Mouse (Mus musculus): ENCODE measurements around the gene Tex33. TPM values are rescaled to one million over a fixed set of nuclear protein-coding genes. Genes with fewer than 3 reads are reported as not detected.
"Not testable (repeated sequence)": the region's sequence is repeated elsewhere in the genome, so short reads cannot be mapped to it uniquely, and the experiment has no call there.

Tex33 gene
- polyA plus RNA-seq, 1 experiment, result not detected

DNA sequence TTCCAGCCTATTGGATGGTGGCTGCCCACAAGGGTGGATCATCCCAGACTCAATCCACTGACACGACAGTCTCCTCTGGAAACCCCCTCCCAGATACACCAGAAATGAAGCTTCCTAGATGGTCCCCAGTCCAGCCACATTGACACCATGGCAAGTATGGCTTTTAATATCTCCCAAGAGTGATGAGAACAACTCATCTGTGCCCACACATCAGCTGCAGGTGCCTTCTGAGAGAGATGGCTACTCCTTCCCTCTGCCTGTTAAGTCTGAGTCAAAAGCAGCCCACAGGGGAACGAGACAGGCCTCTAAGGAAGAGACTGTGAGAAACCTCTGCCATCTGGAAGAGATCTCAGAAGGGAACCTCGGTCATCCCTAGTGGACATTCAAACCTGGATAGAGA is 27.9 kb downstream of the Tex33 start:
- TF ChIP-seq CTCF (IDR thresholded peaks at IDR 0.05; ENCODE audit: borderline replicate concordance, insufficient read depth, low read length), result no peak
- no peak for TF ChIP-seq POLR2A (IDR thresholded peaks at IDR 0.05; ENCODE audit: low read depth, low read length)
- Histone ChIP-seq H3K4me3 (ENCODE audit: insufficient read depth, low read length) (no peak overlapping the region), H3K27ac (ENCODE audit: insufficient read depth, low read length) (no peak overlapping the region), H3K4me1 (ENCODE audit: control insufficient read depth, insufficient read depth, low read length) (no peaks in the 10 kb centered on the region)

DNA sequence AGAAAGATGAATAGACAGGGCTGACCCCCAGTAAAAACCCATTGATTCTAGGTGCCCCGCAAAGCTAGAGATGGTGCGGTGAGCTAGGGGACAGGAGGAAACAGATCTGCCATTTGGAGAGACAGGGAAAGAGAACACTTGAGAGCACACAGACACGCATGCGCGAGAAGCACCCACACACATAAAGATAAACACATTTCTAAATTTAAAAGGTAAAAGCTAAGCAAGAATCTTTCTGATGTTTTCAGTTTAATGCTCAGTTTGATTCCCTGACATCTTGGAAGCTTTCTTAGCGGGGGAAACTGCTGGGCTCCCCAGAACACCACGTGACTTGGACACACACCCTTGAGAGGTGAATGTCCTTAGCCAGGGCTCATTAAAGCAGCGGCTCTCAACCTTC is 28.8 kb downstream of the Tex33 start:
- Histone ChIP-seq H3K4me1 (ENCODE audit: control insufficient read depth, insufficient read depth, low read length) (no peaks in the 10 kb centered on the region), H3K4me3 (ENCODE audit: insufficient read depth, low read length) (no peak overlapping the region), H3K27ac (ENCODE audit: insufficient read depth, low read length) (no peak overlapping the region)
- no peak for TF ChIP-seq POLR2A (IDR thresholded peaks at IDR 0.05; ENCODE audit: low read depth, low read length)
- TF ChIP-seq CTCF (IDR thresholded peaks at IDR 0.05; ENCODE audit: borderline replicate concordance, insufficient read depth, low read length), result no peak

DNA sequence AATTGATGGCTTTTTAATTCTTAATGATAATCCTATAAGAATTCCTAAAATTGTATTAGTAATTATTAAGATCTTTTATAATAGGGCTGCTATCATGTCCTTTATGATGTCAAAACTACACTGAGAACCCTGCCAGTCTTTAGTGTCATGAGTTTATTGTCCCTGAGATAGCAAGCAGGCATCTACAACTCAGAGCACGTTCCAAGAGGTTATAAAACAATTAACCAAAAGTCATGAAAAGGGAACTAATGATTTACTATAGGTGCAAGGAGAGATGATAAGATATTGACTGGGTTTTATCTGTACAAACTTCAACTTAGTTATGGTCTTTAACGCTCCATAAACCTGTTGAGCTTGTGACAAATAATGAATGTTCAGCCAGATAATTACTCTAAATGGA is 29.8 kb downstream of the Tex33 start:
- TF ChIP-seq POLR2A (IDR thresholded peaks at IDR 0.05; ENCODE audit: low read depth, low read length) (no peak), CTCF (IDR thresholded peaks at IDR 0.05; ENCODE audit: borderline replicate concordance, insufficient read depth, low read length) (no peak)
- no peak overlapping the region for H3K4me3 ChIP-seq (ENCODE audit: insufficient read depth, low read length)
- H3K4me1 ChIP-seq (ENCODE audit: control insufficient read depth, insufficient read depth, low read length), result no peaks in the 10 kb centered on the region

DNA sequence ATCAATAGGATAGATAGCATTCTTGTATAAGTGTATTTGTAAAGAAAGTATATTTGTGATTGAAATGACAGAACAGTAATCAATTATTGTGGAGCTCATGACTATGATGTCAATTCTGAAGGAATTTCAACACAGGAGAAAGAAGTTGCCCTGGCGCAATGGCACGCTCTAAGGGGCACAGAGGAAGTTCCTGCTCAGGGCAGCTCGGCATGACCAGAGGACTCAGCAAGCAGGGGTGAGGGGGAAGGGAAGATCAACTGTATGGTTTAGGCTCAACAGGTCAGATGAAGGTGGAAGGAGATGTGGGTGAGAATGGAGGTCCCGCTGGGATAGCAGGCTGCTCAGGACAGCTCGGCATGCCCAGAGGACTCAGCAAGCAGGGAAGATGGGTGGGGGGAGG is 40.2 kb downstream of the Tex33 start:
- Histone ChIP-seq H3K4me1 (ENCODE audit: control insufficient read depth, insufficient read depth, low read length) (no peaks in the 10 kb centered on the region), H3K4me3 (ENCODE audit: insufficient read depth, low read length) (no peak overlapping the region), H3K27ac (ENCODE audit: insufficient read depth, low read length) (no peak overlapping the region)
- TF ChIP-seq CTCF (IDR thresholded peaks at IDR 0.05; ENCODE audit: borderline replicate concordance, insufficient read depth, low read length) (no peak), POLR2A (IDR thresholded peaks at IDR 0.05; ENCODE audit: low read depth, low read length) (no peak)

More for the DNA sequence above, 29.8 kb downstream of the Tex33 start:
- H3K27ac ChIP-seq (ENCODE audit: insufficient read depth, low read length), result no peak overlapping the region

DNA sequence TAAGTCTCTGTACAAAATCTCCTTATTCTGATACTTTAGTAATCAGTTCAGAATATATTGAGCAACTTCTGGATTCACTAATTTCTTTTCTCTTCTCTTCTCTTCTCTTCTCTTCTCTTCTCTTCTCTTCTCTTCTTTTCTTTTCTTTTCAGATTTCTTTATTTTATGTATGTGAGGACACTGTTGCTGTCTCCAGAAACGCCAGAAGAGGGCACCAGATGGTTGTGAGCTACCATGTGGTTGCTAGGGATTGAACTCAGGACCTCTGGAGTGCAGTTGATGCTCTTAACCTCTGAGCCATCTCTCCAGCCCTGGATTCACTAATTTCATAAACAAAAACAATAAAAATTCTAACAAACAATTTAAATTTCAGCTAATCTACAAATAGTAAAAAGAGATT is 40.8 kb downstream of the Tex33 start:
- no peak overlapping the region for H3K4me3 ChIP-seq (ENCODE audit: insufficient read depth, low read length)
- H3K27ac ChIP-seq (ENCODE audit: insufficient read depth, low read length), result no peak overlapping the region
- TF ChIP-seq CTCF (IDR thresholded peaks at IDR 0.05; ENCODE audit: borderline replicate concordance, insufficient read depth, low read length), result peak; percentile 46; the same call in 1 of the 2 replicates
- no peak for TF ChIP-seq POLR2A (IDR thresholded peaks at IDR 0.05; ENCODE audit: low read depth, low read length)
- no peaks in the 10 kb centered on the region for H3K4me1 ChIP-seq (ENCODE audit: control insufficient read depth, insufficient read depth, low read length)

DNA sequence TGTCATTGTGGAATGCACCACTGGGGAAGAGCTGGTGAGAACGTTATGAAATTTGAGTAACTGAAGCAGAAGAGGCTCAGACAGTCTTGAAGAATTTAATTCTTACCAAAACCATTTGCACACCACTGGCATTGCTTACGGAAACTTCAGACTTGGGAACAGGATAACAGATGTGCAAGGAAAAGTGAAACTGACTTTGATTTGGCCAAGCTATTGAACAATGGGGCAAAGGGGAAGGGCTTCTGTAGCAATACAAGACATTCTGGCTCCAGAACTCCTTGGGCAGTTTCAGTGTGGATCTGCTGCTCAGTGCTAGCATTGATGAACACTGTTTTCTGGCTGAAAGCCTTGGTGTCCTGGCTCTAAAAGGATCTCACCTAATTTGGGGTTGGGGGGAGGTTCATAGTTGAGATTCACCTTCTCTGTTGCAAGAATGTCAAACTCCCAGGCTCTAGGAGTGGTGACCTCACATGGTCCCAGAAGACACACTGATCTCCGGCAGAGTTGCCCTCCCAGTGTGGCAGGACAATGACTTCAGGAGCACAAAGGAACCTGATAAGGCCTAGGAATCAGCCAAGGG is 44.0 kb downstream of the Tex33 start:
- no peak for TF ChIP-seq POLR2A (IDR thresholded peaks at IDR 0.05; ENCODE audit: low read depth, low read length)
- TF ChIP-seq CTCF (IDR thresholded peaks at IDR 0.05; ENCODE audit: borderline replicate concordance, insufficient read depth, low read length), result no peak

DNA sequence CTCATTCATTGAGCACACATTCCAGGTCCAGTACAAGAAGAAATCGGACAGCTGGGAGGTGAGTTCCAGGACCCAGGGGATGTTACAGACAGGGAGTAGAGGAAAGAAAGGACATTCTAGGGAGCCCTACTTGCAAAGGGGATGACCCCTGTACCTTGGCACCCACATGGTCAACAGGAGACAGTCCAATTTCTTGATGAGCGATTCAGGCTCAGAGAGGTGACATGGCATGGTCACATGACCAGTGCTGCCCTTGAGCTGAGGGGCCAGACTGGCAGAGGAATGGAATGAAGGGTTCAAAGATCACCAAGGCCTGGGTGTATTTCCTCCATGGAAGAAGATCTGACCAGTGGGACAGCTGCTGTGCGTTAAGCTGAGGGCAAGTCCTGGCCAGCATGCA is 51.1 kb downstream of the Tex33 start:
- Histone ChIP-seq H3K27ac (ENCODE audit: insufficient read depth, low read length) (no peak overlapping the region), H3K4me1 (ENCODE audit: control insufficient read depth, insufficient read depth, low read length) (no peaks in the 10 kb centered on the region), H3K4me3 (ENCODE audit: insufficient read depth, low read length) (no peak overlapping the region)
- no peak for TF ChIP-seq POLR2A (IDR thresholded peaks at IDR 0.05; ENCODE audit: low read depth, low read length)
- TF ChIP-seq CTCF (IDR thresholded peaks at IDR 0.05; ENCODE audit: borderline replicate concordance, insufficient read depth, low read length), result no peak

More for the DNA sequence above, 44.0 kb downstream of the Tex33 start:
- no peak overlapping the region for H3K27ac ChIP-seq (ENCODE audit: insufficient read depth, low read length)
- no peak overlapping the region for H3K4me3 ChIP-seq (ENCODE audit: insufficient read depth, low read length)
- no peaks in the 10 kb centered on the region for H3K4me1 ChIP-seq (ENCODE audit: control insufficient read depth, insufficient read depth, low read length)

DNA sequence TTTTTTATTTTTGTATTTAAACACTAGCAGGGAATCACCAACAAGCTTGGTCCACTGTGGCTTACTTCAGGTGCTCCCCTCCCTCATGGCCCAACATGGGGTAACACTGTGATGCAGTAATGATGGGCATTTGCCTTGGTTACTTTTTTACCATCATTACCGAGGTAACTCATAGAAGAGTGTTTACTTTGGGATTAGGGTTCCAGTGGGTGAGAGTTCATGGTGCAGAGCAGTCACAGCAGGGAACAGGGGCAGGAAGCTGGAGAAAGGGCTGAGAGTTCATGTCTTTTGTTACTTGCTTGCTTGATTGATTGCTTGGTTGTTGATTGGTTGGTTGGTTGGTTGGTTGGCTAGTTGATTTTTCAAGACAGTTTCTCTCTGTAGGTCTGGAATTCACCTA is 52.0 kb downstream of the Tex33 start:
- TF ChIP-seq POLR2A (IDR thresholded peaks at IDR 0.05; ENCODE audit: low read depth, low read length) (no peak), CTCF (IDR thresholded peaks at IDR 0.05; ENCODE audit: borderline replicate concordance, insufficient read depth, low read length) (no peak)
- no peak overlapping the region for H3K27ac ChIP-seq (ENCODE audit: insufficient read depth, low read length)

DNA sequence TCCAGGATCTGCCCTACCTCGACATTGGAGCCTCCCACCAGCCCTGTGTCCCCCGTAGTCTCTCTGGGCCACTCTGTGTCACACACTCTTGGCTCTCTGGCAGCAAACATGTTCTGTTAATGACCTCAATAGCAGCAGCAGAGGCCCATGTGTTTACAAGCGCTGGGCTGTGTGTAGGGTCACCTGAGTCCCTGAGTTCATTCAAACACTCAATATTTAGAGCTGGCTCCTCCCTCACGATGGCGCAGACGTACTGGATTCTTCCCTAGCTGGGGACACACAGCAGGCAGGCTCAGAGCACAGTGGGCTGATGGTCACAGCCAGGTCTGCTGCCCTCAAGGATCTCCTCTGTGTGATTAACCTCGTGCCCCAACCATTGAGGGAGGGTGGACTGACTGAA is 54.8 kb downstream of the Tex33 start:
- H3K4me3 ChIP-seq (ENCODE audit: insufficient read depth, low read length); H3K27ac ChIP-seq (ENCODE audit: insufficient read depth, low read length); H3K4me1 ChIP-seq (ENCODE audit: control insufficient read depth, insufficient read depth, low read length): not testable (repeated sequence)

More for the DNA sequence above, 52.0 kb downstream of the Tex33 start:
- Histone ChIP-seq H3K4me1 (ENCODE audit: control insufficient read depth, insufficient read depth, low read length) (no peaks in the 10 kb centered on the region), H3K4me3 (ENCODE audit: insufficient read depth, low read length) (no peak overlapping the region)

DNA sequence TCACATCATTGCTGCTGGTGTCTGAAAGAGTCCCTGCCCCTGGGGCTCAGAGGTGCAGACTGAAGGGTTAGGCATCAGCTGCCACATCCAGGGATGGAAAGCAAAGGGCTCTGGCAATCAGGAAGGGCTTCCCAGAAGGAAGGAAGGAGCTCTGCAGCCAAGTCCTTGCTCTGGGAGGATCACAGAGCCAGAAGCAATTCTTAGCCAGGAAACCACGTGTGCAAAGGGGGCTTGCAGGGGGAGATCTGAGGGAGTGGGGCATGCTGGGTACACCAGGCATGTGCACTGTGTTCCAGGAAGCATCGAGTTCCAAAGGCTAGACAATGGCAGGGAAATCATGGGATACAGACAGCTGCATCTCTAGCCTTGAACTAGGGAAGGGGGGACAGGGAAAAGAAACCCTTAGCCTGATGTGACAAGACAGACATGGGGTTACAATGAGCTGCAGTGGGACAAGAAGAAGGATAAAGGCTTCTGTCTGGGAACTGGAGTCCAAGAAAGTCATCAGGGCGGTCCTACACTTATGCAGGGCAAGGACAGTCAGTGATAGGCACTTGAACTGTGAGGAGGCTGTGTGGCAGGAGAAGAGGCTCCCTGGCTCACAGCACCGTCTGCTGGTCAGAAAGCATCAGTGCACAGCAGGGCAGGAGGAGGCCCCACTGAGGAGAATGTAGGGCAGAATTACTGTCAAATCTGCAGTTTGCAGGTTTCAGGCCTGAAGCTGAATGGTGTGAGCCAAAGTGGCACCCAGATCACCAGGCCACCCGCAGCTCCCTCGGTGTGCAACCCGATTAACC is 55.9 kb downstream of the Tex33 start:
- not testable (repeated sequence) for H3K4me3 ChIP-seq (ENCODE audit: insufficient read depth, low read length); H3K27ac ChIP-seq (ENCODE audit: insufficient read depth, low read length); H3K4me1 ChIP-seq (ENCODE audit: control insufficient read depth, insufficient read depth, low read length)
- TF ChIP-seq CTCF (IDR thresholded peaks at IDR 0.05; ENCODE audit: borderline replicate concordance, insufficient read depth, low read length), result peak; percentile 93
